Mouse (Mus musculus): ENCODE measurements around the gene Ctnnbl1. TPM values are rescaled to one million over a fixed set of nuclear protein-coding genes. Genes with fewer than 3 reads are reported as not detected.

Ctnnbl1 gene
- polyA plus RNA-seq, 1 experiment from 2014 or later, result 27.3 TPM

DNA sequence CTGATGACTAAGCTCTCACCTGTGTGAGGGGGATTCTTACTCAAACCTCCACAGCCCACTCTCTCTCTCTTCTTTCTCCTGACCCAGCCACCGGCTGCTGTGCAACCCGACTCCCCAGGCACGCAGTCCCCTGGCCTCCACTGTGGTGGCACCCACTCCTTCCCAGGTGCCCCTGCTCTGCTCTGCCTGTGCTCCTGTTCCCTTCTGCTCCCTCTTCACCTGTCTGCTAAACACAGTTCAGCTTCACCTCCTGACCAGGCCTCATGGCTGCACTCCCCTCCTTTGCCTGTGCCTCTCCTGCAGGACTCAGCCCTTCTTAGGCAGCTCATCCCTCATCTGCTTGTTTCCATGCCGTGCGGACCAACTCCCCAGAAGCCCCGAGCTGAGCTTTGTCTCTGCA lies 92.9 kb downstream of the Ctnnbl1 start:
- no peak overlapping the region for H3K27ac ChIP-seq
- 84% methylated on average over 6 of the region's 6 CpGs for WGBS
- H3K4me3 ChIP-seq, result no peak overlapping the region
- no peaks in the 10 kb centered on the region for H3K9me3 ChIP-seq (replicated peaks)
- no peaks in the 10 kb centered on the region; the same call in 1 of the 2 replicates for H3K4me1 ChIP-seq (replicated peaks)
- no peaks in the 10 kb centered on the region for H3K36me3 ChIP-seq
- ATAC-seq (replicated peaks; ENCODE audit: insufficient number of reproducible peaks, insufficient read depth, low FRiP score, low read depth), result no peak
- H3K4me2 ChIP-seq, result no peak overlapping the region
- no peak overlapping the region for H3K9ac ChIP-seq
- H3K27me3 ChIP-seq, result no peaks in the 10 kb centered on the region

GRCm38 (mm10) chr2:157830620-157831354 lies 93.6 kb downstream of the Ctnnbl1 start:
- H3K9ac ChIP-seq, result no peak overlapping the region
- H3K4me1 ChIP-seq (replicated peaks), result no peaks in the 10 kb centered on the region; the same call in 1 of the 2 replicates
- ATAC-seq (replicated peaks; ENCODE audit: insufficient number of reproducible peaks, insufficient read depth, low FRiP score, low read depth), result no peak
- 88% methylated on average over 10 of the region's 10 CpGs for WGBS
- no peak overlapping the region for H3K27ac ChIP-seq
- no peaks in the 10 kb centered on the region for H3K36me3 ChIP-seq
- no peaks in the 10 kb centered on the region for H3K9me3 ChIP-seq (replicated peaks)
- no peak overlapping the region for H3K4me3 ChIP-seq
- H3K27me3 ChIP-seq, result no peaks in the 10 kb centered on the region
- no peak overlapping the region for H3K4me2 ChIP-seq

- Histone ChIP-seq H3K27ac (no peak overlapping the region), H3K36me3 (peaks cover 5% of the 10 kb centered on the region; the same call in 1 of the 2 replicates), H3K27me3 (no peaks in the 10 kb centered on the region), H3K4me1 (replicated peaks) (peaks cover 11% of the 10 kb centered on the region; the same call in 1 of the 2 replicates), H3K9me3 (replicated peaks) (no peaks in the 10 kb centered on the region), H3K4me2 (no peak overlapping the region), H3K9ac (no peak overlapping the region), H3K4me3 (no peak overlapping the region)
- WGBS, result 65% methylated on average over 8 of the region's 8 CpGs
- ATAC-seq (replicated peaks; ENCODE audit: insufficient number of reproducible peaks, insufficient read depth, low FRiP score, low read depth), result no peak
Observed at GRCm38 (mm10) chr2:157837050-157837449, 99.8 kb downstream of the Ctnnbl1 start.

DNA sequence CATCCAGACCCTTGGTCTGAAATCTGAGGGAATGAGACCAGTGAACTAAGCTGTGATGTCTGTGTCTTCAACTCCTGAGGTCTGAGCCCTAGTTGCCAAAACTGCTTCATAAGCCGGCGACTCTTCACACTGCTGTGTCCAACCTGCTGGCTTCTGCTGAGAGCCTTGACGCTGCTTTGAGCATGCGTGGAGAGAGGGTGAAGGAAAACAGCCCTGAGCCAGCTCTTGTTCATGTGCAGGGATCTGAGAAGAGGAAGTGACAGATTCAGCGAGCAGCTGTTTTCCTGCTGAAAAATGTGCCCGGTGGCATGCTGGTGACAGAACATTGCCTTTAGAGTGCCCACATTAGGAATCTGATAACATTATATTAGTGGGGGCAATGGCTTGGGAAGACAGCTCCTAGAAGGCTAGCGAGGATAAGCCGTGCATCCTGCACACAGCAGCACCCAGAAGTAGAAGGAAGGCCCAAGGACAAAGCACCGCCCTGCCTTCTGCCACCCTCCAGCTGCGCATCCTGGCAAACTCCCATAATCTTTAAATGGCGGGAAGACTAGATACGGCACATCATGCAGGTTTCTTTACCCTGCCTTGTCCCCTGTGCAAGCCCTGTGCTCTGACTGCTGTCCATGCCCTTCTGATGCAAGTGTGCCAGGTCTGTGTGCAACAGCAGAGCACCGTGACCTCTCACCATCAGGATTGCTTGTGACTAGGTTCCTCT lies 101.2 kb downstream of the Ctnnbl1 start:
- no peak for ATAC-seq (replicated peaks; ENCODE audit: insufficient number of reproducible peaks, insufficient read depth, low FRiP score, low read depth)
- H3K27me3 ChIP-seq, result no peaks in the 10 kb centered on the region
- no peak overlapping the region for H3K27ac ChIP-seq
- no peak overlapping the region for H3K9ac ChIP-seq
- H3K4me2 ChIP-seq, result no peak overlapping the region
- H3K9me3 ChIP-seq (replicated peaks), result no peaks in the 10 kb centered on the region
- no peak overlapping the region for H3K4me3 ChIP-seq
- WGBS, result 88% methylated on average over 13 of the region's 13 CpGs
- peaks cover 11% of the 10 kb centered on the region; the same call in 1 of the 2 replicates for H3K4me1 ChIP-seq (replicated peaks)
- H3K36me3 ChIP-seq, result peaks cover 5% of the 10 kb centered on the region; the same call in 1 of the 2 replicates

GRCm38 (mm10) chr2:157840641-157841078 lies 103.5 kb downstream of the Ctnnbl1 start:
- no peak for ATAC-seq (replicated peaks; ENCODE audit: insufficient number of reproducible peaks, insufficient read depth, low FRiP score, low read depth)

GRCm38 (mm10) chr2:157841121-157841520 lies 103.9 kb downstream of the Ctnnbl1 start:
- 68% methylated on average over 6 of the region's 6 CpGs for WGBS

More at GRCm38 (mm10) chr2:157840641-157841078, 103.5 kb downstream of the Ctnnbl1 start:
- peaks cover 11% of the 10 kb centered on the region; the same call in 1 of the 2 replicates for H3K4me1 ChIP-seq (replicated peaks)
- no peak overlapping the region for H3K4me2 ChIP-seq
- H3K4me3 ChIP-seq, result no peak overlapping the region
- no peak overlapping the region for H3K9ac ChIP-seq
- H3K36me3 ChIP-seq, result peaks cover 5% of the 10 kb centered on the region; the same call in 1 of the 2 replicates
- no peak overlapping the region for H3K27ac ChIP-seq
- no peaks in the 10 kb centered on the region for H3K27me3 ChIP-seq
- no peaks in the 10 kb centered on the region for H3K9me3 ChIP-seq (replicated peaks)

DNA sequence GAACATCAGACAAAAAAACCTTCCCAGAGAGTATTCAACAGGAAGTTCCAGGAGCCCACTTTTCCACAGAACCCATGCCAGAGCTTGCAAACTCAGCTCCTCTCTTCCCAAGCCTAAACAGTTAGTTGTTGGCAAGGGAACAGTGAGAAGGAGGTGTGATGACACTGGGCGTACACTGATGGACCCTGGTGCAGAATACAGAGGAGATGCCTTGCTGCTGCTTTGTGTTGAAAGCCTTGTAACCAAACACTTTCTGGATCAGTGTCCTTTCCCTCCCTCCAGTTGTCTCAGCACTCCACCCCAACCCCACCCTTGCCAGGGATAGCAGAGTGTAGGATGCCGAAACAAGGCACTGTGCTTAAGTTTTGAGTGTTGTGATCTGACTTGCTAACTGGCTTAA lies 107.5 kb downstream of the Ctnnbl1 start:
- ATAC-seq (replicated peaks; ENCODE audit: insufficient number of reproducible peaks, insufficient read depth, low FRiP score, low read depth), result no peak
- Histone ChIP-seq H3K4me3 (no peak overlapping the region), H3K9me3 (replicated peaks) (no peaks in the 10 kb centered on the region), H3K4me2 (no peak overlapping the region), H3K27ac (no peak overlapping the region), H3K9ac (no peak overlapping the region), H3K4me1 (replicated peaks) (peaks cover 11% of the 10 kb centered on the region; the same call in 1 of the 2 replicates), H3K27me3 (no peaks in the 10 kb centered on the region), H3K36me3 (no peaks in the 10 kb centered on the region)
- WGBS, result 54% methylated on average over 2 of the region's 2 CpGs

More at GRCm38 (mm10) chr2:157841121-157841520, 103.9 kb downstream of the Ctnnbl1 start:
- Histone ChIP-seq H3K27ac (no peak overlapping the region), H3K4me1 (replicated peaks) (peaks cover 11% of the 10 kb centered on the region; the same call in 1 of the 2 replicates), H3K9ac (no peak overlapping the region), H3K4me3 (no peak overlapping the region), H3K36me3 (peaks cover 5% of the 10 kb centered on the region; the same call in 1 of the 2 replicates), H3K4me2 (no peak overlapping the region), H3K9me3 (replicated peaks) (no peaks in the 10 kb centered on the region), H3K27me3 (no peaks in the 10 kb centered on the region)
- no peak for ATAC-seq (replicated peaks; ENCODE audit: insufficient number of reproducible peaks, insufficient read depth, low FRiP score, low read depth)

GRCm38 (mm10) chr2:157845831-157846230 lies 108.6 kb downstream of the Ctnnbl1 start:
- Histone ChIP-seq H3K36me3 (no peaks in the 10 kb centered on the region), H3K27ac (no peak overlapping the region), H3K4me2 (no peak overlapping the region), H3K9ac (no peak overlapping the region), H3K9me3 (replicated peaks) (no peaks in the 10 kb centered on the region), H3K4me3 (no peak overlapping the region), H3K27me3 (no peaks in the 10 kb centered on the region), H3K4me1 (replicated peaks) (peaks cover 8% of the 10 kb centered on the region; the same call in 1 of the 2 replicates)
- WGBS, result 87% methylated on average over 5 of the region's 5 CpGs
- no peak for ATAC-seq (replicated peaks; ENCODE audit: insufficient number of reproducible peaks, insufficient read depth, low FRiP score, low read depth)

GRCm38 (mm10) chr2:157853135-157853534 lies 115.9 kb downstream of the Ctnnbl1 start:
- Histone ChIP-seq H3K27ac (no peak overlapping the region), H3K4me1 (replicated peaks) (no peaks in the 10 kb centered on the region), H3K36me3 (no peaks in the 10 kb centered on the region), H3K4me3 (no peak overlapping the region), H3K9me3 (replicated peaks) (no peaks in the 10 kb centered on the region), H3K9ac (no peak overlapping the region), H3K27me3 (no peaks in the 10 kb centered on the region), H3K4me2 (no peak overlapping the region)
- 78% methylated on average over 3 of the region's 3 CpGs for WGBS
- ATAC-seq (replicated peaks; ENCODE audit: insufficient number of reproducible peaks, insufficient read depth, low FRiP score, low read depth), result no peak

DNA sequence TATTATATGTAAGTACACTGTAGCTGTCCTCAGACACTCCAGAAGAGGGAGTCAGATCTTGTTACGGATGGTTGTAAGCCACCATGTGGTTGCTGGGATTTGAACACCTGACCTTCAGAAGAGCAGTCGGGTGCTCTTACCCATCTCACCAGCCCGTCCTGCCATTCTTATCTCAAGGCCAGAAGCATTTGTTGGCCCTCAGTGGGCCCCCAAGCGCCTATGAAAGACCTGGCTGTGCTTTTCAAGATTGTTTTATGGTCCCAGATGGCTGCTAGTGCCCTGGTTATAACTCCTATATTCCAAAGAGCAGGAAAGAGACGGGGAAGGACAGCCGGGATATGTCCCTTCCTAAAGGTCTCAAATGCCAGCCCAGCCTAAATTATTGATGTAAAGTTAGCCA lies 118.6 kb downstream of the Ctnnbl1 start:
- H3K4me2 ChIP-seq, result no peak overlapping the region
- H3K9ac ChIP-seq, result no peak overlapping the region
- no peaks in the 10 kb centered on the region for H3K4me1 ChIP-seq (replicated peaks)
- no peaks in the 10 kb centered on the region for H3K27me3 ChIP-seq
- H3K36me3 ChIP-seq, result no peaks in the 10 kb centered on the region
- no peak overlapping the region for H3K4me3 ChIP-seq
- H3K27ac ChIP-seq, result no peak overlapping the region
- H3K9me3 ChIP-seq (replicated peaks), result no peaks in the 10 kb centered on the region
- no peak for ATAC-seq (replicated peaks; ENCODE audit: insufficient number of reproducible peaks, insufficient read depth, low FRiP score, low read depth)
- 79% methylated on average over 6 of the region's 6 CpGs for WGBS

- WGBS, result 66% methylated on average over 3 of the region's 3 CpGs
- H3K36me3 ChIP-seq, result no peaks in the 10 kb centered on the region
Observed at GRCm38 (mm10) chr2:157857496-157857895, 120.3 kb downstream of the Ctnnbl1 start.

More at GRCm38 (mm10) chr2:157857496-157857895, 120.3 kb downstream of the Ctnnbl1 start:
- H3K27ac ChIP-seq, result no peak overlapping the region
- no peaks in the 10 kb centered on the region for H3K9me3 ChIP-seq (replicated peaks)
- H3K4me1 ChIP-seq (replicated peaks), result peaks cover 9% of the 10 kb centered on the region
- no peak for ATAC-seq (replicated peaks; ENCODE audit: insufficient number of reproducible peaks, insufficient read depth, low FRiP score, low read depth)
- no peaks in the 10 kb centered on the region for H3K27me3 ChIP-seq
- H3K9ac ChIP-seq, result no peak overlapping the region
- H3K4me3 ChIP-seq, result no peak overlapping the region
- H3K4me2 ChIP-seq, result no peak overlapping the region

Measured in heart, embryonic 15.5 days (tissue).